Mouse (Mus musculus) MEL (cell line): ENCODE data around the gene Foxi3. TPM values are rescaled to one million over a fixed set of nuclear protein-coding genes. Genes with fewer than 3 reads are reported as not detected.

Experiments used
- DNase-seq: peaks from one replicate; pipeline ENCODE4 v3.0.0; 2011; ENCODE audit warnings: low read depth, low spot score
- H3K27ac ChIP-seq: 2 replicates; pipeline ENCODE4 v1.5.1; 2012; ENCODE audit warnings: low read depth, mild to moderate bottlenecking, control low read depth, low read length, moderate library complexity; ENCODE audit not compliant: control insufficient read depth
- H3K27me3 ChIP-seq, 2 experiments: fragments of 150-350 bp in 1 of 2; sonication (generic) in 1 of 2; 2 replicates each; pipeline ENCODE4 v1.6.1; 2012; ENCODE audit warnings: low read length in 2 of 2, mild to moderate bottlenecking in 2 of 2, improper control_type of control experiment in 1 of 2, moderate library complexity in 1 of 2; ENCODE audit not compliant: insufficient read depth in 2 of 2, control insufficient read depth in 1 of 2
- H3K36me3 ChIP-seq, 2 experiments: 2 replicates each; pipeline ENCODE4 v1.6.1; 2012 to 2014; ENCODE audit warnings: low read length in 2 of 2, improper control_type of control experiment in 1 of 2, inconsistent platforms in 1 of 2, mild to moderate bottlenecking in 1 of 2; ENCODE audit not compliant: insufficient read depth in 2 of 2, control insufficient read depth in 1 of 2
- H3K4me1 ChIP-seq, 2 experiments: fragments of 150-350 bp in 1 of 2; sonication (generic) in 1 of 2; 2 replicates each; pipeline ENCODE4 v1.6.1; 2012; ENCODE audit warnings: low read length in 2 of 2, improper control_type of control experiment in 1 of 2, mild to moderate bottlenecking in 1 of 2; ENCODE audit not compliant: insufficient read depth in 2 of 2, control insufficient read depth in 1 of 2
- H3K4me3 ChIP-seq, 2 experiments: fragments of 150-350 bp in 1 of 2; sonication (generic) in 1 of 2; 2 replicates each; pipeline ENCODE4 v1.5.1; 2012; ENCODE audit warnings: low read depth in 2 of 2, low read length in 2 of 2, mild to moderate bottlenecking in 2 of 2, moderate library complexity in 2 of 2, control low read depth in 1 of 2, improper control_type of control experiment in 1 of 2; ENCODE audit not compliant: control insufficient read depth in 1 of 2, insufficient read depth in 1 of 2
- H3K79me2 ChIP-seq: 2 replicates; pipeline ENCODE4 v1.6.1; 2012; ENCODE audit warnings: mild to moderate bottlenecking, low read length, moderate library complexity; ENCODE audit not compliant: control insufficient read depth, poor library complexity, insufficient read depth
- H3K9ac ChIP-seq: 2 replicates; pipeline ENCODE4 v1.6.1; 2012; ENCODE audit warnings: low read depth, mild to moderate bottlenecking, control low read depth, low read length, moderate library complexity; ENCODE audit not compliant: control insufficient read depth, poor library complexity, severe bottlenecking
- H3K9me3 ChIP-seq: fragments of 150-350 bp; sonication (generic); replicated peaks from 2 replicates; pipeline ENCODE4 v1.6.1; 2012; ENCODE audit warnings: mild to moderate bottlenecking, low read length, improper control_type of control experiment, moderate library complexity; ENCODE audit not compliant: insufficient read depth
- BHLHE40 ChIP-seq: IDR thresholded peaks from 2 replicates; pipeline ENCODE4 v1.6.1; 2012; ENCODE audit warnings: low read depth, mild to moderate bottlenecking, inconsistent platforms, low read length, improper control_type of control experiment, borderline replicate concordance
- CHD2 ChIP-seq: IDR thresholded peaks from 2 replicates; pipeline ENCODE4 v1.6.1; 2011; ENCODE audit warnings: low read length, improper control_type of control experiment
- CTCF ChIP-seq, 3 experiments: IDR thresholded peaks in 2 of 3; conservative IDR thresholded peaks in 1 of 3; 2 replicates each; pipeline ENCODE4 v1.5.1; 2011 to 2012; ENCODE audit warnings: low read length in 3 of 3, low read depth in 2 of 3, mild to moderate bottlenecking in 2 of 3, improper control_type of control experiment in 1 of 3, inconsistent platforms in 1 of 3, mixed read lengths in 1 of 3, moderate library complexity in 1 of 3; ENCODE audit not compliant: control insufficient read depth in 1 of 3, insufficient read depth in 1 of 3, poor library complexity in 1 of 3, severe bottlenecking in 1 of 3
- E2F4 ChIP-seq: IDR thresholded peaks from 2 replicates; pipeline ENCODE4 v1.6.1; 2011; ENCODE audit warnings: low read depth, low read length, improper control_type of control experiment, borderline replicate concordance
- ELF1 ChIP-seq: IDR thresholded peaks from 2 replicates; pipeline ENCODE4 v1.6.1; 2014; ENCODE audit warnings: low read depth, mild to moderate bottlenecking, inconsistent platforms, low read length, improper control_type of control experiment, moderate library complexity
- EP300 ChIP-seq, 2 experiments: IDR thresholded peaks; 2 replicates each; pipeline ENCODE4 v1.6.1; 2011; ENCODE audit warnings: improper control_type of control experiment in 2 of 2, low read length in 2 of 2, low read depth in 1 of 2, mild to moderate bottlenecking in 1 of 2
- GABPA ChIP-seq: IDR thresholded peaks from 2 replicates; pipeline ENCODE4 v1.6.1; 2012; ENCODE audit warnings: low read depth, mild to moderate bottlenecking, inconsistent platforms, low read length, improper control_type of control experiment, moderate library complexity
- GATA1 ChIP-seq: IDR thresholded peaks from 2 replicates; pipeline ENCODE4 v1.6.1; 2011; ENCODE audit warnings: low read depth, low read length, improper control_type of control experiment
- HCFC1 ChIP-seq: IDR thresholded peaks from 2 replicates; pipeline ENCODE4 v1.6.1; 2012; ENCODE audit warnings: low read depth, mild to moderate bottlenecking, inconsistent platforms, low read length, improper control_type of control experiment, moderate library complexity
- KAT2A ChIP-seq: conservative IDR thresholded peaks from 2 replicates; pipeline ENCODE4 v1.6.1; 2012; ENCODE audit warnings: low read depth, low read length, improper control_type of control experiment, inconsistent platforms
- MAFK ChIP-seq: IDR thresholded peaks from 2 replicates; pipeline ENCODE4 v1.6.1; 2011; ENCODE audit warnings: low read depth, mild to moderate bottlenecking, low read length, improper control_type of control experiment, borderline replicate concordance
- MEF2A ChIP-seq: IDR thresholded peaks from 2 replicates; pipeline ENCODE4 v1.6.1; 2014; ENCODE audit warnings: low read depth, mild to moderate bottlenecking, inconsistent platforms, low read length, improper control_type of control experiment; ENCODE audit not compliant: poor library complexity, insufficient replicate concordance, severe bottlenecking; ENCODE audit errors: extremely low read depth
- MYB ChIP-seq: IDR thresholded peaks from 2 replicates; pipeline ENCODE4 v1.6.1; 2011; ENCODE audit warnings: mild to moderate bottlenecking, low read depth, low read length, improper control_type of control experiment
- MYC ChIP-seq: IDR thresholded peaks from 2 replicates; pipeline ENCODE4 v1.6.1; 2011; ENCODE audit warnings: low read depth, mild to moderate bottlenecking, low read length, improper control_type of control experiment, moderate library complexity
- NELFE ChIP-seq: IDR thresholded peaks from 2 replicates; pipeline ENCODE4 v1.6.1; 2011; ENCODE audit warnings: low read depth, low read length, improper control_type of control experiment
- POLR2AphosphoS2 ChIP-seq: IDR thresholded peaks from 2 replicates; pipeline ENCODE4 v1.6.1; 2011; ENCODE audit warnings: low read length, improper control_type of control experiment
- USF1 ChIP-seq: IDR thresholded peaks from 2 replicates; pipeline ENCODE4 v1.6.1; 2014; ENCODE audit warnings: low read depth, mild to moderate bottlenecking, inconsistent platforms, low read length, improper control_type of control experiment, moderate library complexity
- USF2 ChIP-seq, 2 experiments: IDR thresholded peaks; 2 replicates each; pipeline ENCODE4 v1.6.1; 2011 to 2012; ENCODE audit warnings: improper control_type of control experiment in 2 of 2, low read length in 2 of 2, borderline replicate concordance in 1 of 2, inconsistent platforms in 1 of 2, low read depth in 1 of 2, mild to moderate bottlenecking in 1 of 2; ENCODE audit not compliant: insufficient read depth in 1 of 2
- ZKSCAN1 ChIP-seq: IDR thresholded peaks from 2 replicates; pipeline ENCODE4 v1.6.1; 2012; ENCODE audit warnings: low read depth, mild to moderate bottlenecking, inconsistent platforms, low read length, improper control_type of control experiment, moderate library complexity
- ZNF384 ChIP-seq: IDR thresholded peaks from 2 replicates; pipeline ENCODE4 v1.6.1; 2012; ENCODE audit warnings: low read depth, mild to moderate bottlenecking, inconsistent platforms, low read length, improper control_type of control experiment
- polyA plus RNA-seq, 2 experiments: library from polyadenylated mRNA; stranded (reverse) in 1 of 2; unstranded in 1 of 2; fragments of >175 nt in 1 of 2; fragments of >200 nt in 1 of 2; gene quantifications; 2 replicates each; pipeline versions ENCODE4 v1.2.1 to v1.2.4; 2012; ENCODE audit warnings: low replicate concordance in 2 of 2, low read depth in 1 of 2; ENCODE audit not compliant: insufficient read length in 2 of 2, insufficient read depth in 1 of 2, missing spikeins in 1 of 2
- total RNA-seq: library from RNA; depleted of rRNA; stranded (reverse); fragments of 300-350 nt; gene quantifications from 2 replicates; pipeline ENCODE4 v1.2.3, GENCODE M21; 2012; rRNA removed

The Foxi3 gene
- total and polyA plus RNA-seq, 3 experiments, result not detected

GRCm38 (mm10) chr6:71004161-71004560, 47.8 kb downstream of the Foxi3 start:
- no peak overlapping the region for H3K27ac ChIP-seq
- TF ChIP-seq POLR2AphosphoS2 (no peak), E2F4 (no peak), EP300 (IDR thresholded peaks at IDR 0.05; ENCODE audit: low read depth in 1 of 2, low read length in 2 of 2) (no peak), MYB (no peak), KAT2A (no peak), GABPA (no peak), GATA1 (no peak), MAFK (no peak), CHD2 (no peak), ELF1 (no peak), USF2 (IDR thresholded peaks at IDR 0.05; ENCODE audit: borderline replicate concordance in 1 of 2, insufficient read depth in 1 of 2, low read depth in 1 of 2, low read length in 2 of 2) (no peak), HCFC1 (no peak), CTCF (IDR thresholded peaks at IDR 0.05 in 2 of 3, conservative IDR thresholded peaks at IDR 0.05 in 1 of 3; ENCODE audit: control insufficient read depth in 1 of 3, insufficient read depth in 1 of 3, low read depth in 2 of 3, low read length in 3 of 3, poor library complexity in 1 of 3, severe bottlenecking in 1 of 3) (no peak), USF1 (no peak), ZNF384 (no peak), ZKSCAN1 (no peak), BHLHE40 (no peak), MYC (no peak), MEF2A (no peak), NELFE (no peak)
- H3K36me3 ChIP-seq, result no peaks in the 10 kb centered on the region

More at GRCm38 (mm10) chr6:71004161-71004560, 47.8 kb downstream of the Foxi3 start:
- no peaks in the 10 kb centered on the region for H3K79me2 ChIP-seq
- no peak overlapping the region for H3K4me3 ChIP-seq
- H3K9ac ChIP-seq, result no peak overlapping the region
- no peaks in the 10 kb centered on the region for H3K9me3 ChIP-seq
- H3K4me1 ChIP-seq, result no peaks in the 10 kb centered on the region
- no peaks in the 10 kb centered on the region; a peak in 1 of 4 replicates for H3K27me3 ChIP-seq
- DNase-seq, result no peak

Other genes with a start within 250 kb of the Foxi3 start
- 188 and 238 TPM in 2 replicates for gene Rpia, start 164.3 kb upstream of the Foxi3 start, total RNA-seq
- gene Rpia, start 164.3 kb upstream of the Foxi3 start, polyA plus RNA-seq, result 100 to 1,000 TPM in 1 of 2 experiments, 10 to 100 TPM in 1; 93.4 to 180 TPM
- 9.0 and 9.1 TPM in 2 replicates for gene Eif2ak3, start 112.0 kb upstream of the Foxi3 start, total RNA-seq
- gene Eif2ak3, start 112.0 kb upstream of the Foxi3 start, polyA plus RNA-seq, result 1 to 10 TPM in 1 of 2 experiments, not detected in 1; 9.9 TPM
- gene Tex37, start 37.6 kb upstream of the Foxi3 start, total RNA-seq, result not detected in 2 replicates
- gene Tex37, start 37.6 kb upstream of the Foxi3 start, polyA plus RNA-seq, result not detected
- gene Thnsl2, start 187.9 kb downstream of the Foxi3 start, total RNA-seq, result 0.08 and 0.16 TPM in 2 replicates
- under 1 TPM in 1 of 2 experiments, not detected in 1; 0.21 TPM for gene Thnsl2, start 187.9 kb downstream of the Foxi3 start, polyA plus RNA-seq
- not detected in 2 replicates for gene Fabp1, start 243.3 kb downstream of the Foxi3 start, total RNA-seq
- gene Fabp1, start 243.3 kb downstream of the Foxi3 start, polyA plus RNA-seq, result not detected